Mouse (Mus musculus): ENCODE results near the gene Hdac7. TPM values are rescaled to one million over a fixed set of nuclear protein-coding genes. Genes with fewer than 3 reads are reported as not detected.

Hdac7 gene
- polyA plus RNA-seq, 1 experiment from 2014 or later = 5.7 TPM

GRCm38 (mm10) chr15:97743210-97743609 lies 101.1 kb downstream of the Hdac7 start:
- no peaks in the 10 kb centered on the region for H3K9me3 ChIP-seq (replicated peaks)
- no peak overlapping the region for H3K4me2 ChIP-seq
- H3K9ac ChIP-seq = no peak overlapping the region
- 73% methylated on average over 5 of the region's 5 CpGs for WGBS (ENCODE audit: insufficient replicate concordance)
- no peak for ATAC-seq (ENCODE audit: insufficient read depth)
- H3K36me3 ChIP-seq (replicated peaks) = no peaks in the 10 kb centered on the region
- peaks cover 54% of the 10 kb centered on the region for H3K4me1 ChIP-seq (replicated peaks)
- H3K27ac ChIP-seq (replicated peaks) = no peak overlapping the region
- no peaks in the 10 kb centered on the region for H3K27me3 ChIP-seq
- no peak overlapping the region for H3K4me3 ChIP-seq (replicated peaks)

Other genes starting within 250 kb of the Hdac7 start
- gene Rpap3, start 138.7 kb downstream of the Hdac7 start, polyA plus RNA-seq (2015; fragmentation: Nextera tagmentation; extraction: Ambion mirVana) = 6.5 and 6.9 TPM in 2 replicates
- gene Endou, start 113.2 kb downstream of the Hdac7 start, polyA plus RNA-seq (2015; fragmentation: Nextera tagmentation; extraction: Ambion mirVana) = 0.10 and 0.18 TPM in 2 replicates
- gene Rapgef3, start 76.5 kb downstream of the Hdac7 start, polyA plus RNA-seq (2015; fragmentation: Nextera tagmentation; extraction: Ambion mirVana) = 1.7 and 2.1 TPM in 2 replicates
- 101 and 106 TPM in 2 replicates for gene Slc48a1, start 66.0 kb downstream of the Hdac7 start, polyA plus RNA-seq (2015; fragmentation: Nextera tagmentation; extraction: Ambion mirVana)
- 0.14 and 0.15 TPM in 2 replicates for gene Vdr, start 66.1 kb upstream of the Hdac7 start, polyA plus RNA-seq (2015; fragmentation: Nextera tagmentation; extraction: Ambion mirVana)
- 14.2 and 15.8 TPM in 2 replicates for gene Tmem106c, start 119.7 kb upstream of the Hdac7 start, polyA plus RNA-seq (2015; fragmentation: Nextera tagmentation; extraction: Ambion mirVana)
- gene Col2a1, start 160.2 kb upstream of the Hdac7 start, polyA plus RNA-seq (2015; fragmentation: Nextera tagmentation; extraction: Ambion mirVana) = 0.48 and 5.3 TPM in 2 replicates
- 22.2 and 24.3 TPM in 2 replicates for gene Pfkm, start 248.1 kb upstream of the Hdac7 start, polyA plus RNA-seq (2015; fragmentation: Nextera tagmentation; extraction: Ambion mirVana)
- 13.7 and 14.8 TPM in 2 replicates for gene Senp1, start 249.2 kb upstream of the Hdac7 start, polyA plus RNA-seq (2015; fragmentation: Nextera tagmentation; extraction: Ambion mirVana)